Mouse (Mus musculus) left cerebral cortex, adult 2 months (tissue): ENCODE results near the gene Gnb1. TPM values are rescaled to one million over a fixed set of nuclear protein-coding genes. Genes with fewer than 3 reads are reported as not detected.
"Not testable (repeated sequence)": the region's sequence is repeated elsewhere in the genome, so short reads cannot be mapped to it uniquely, and the experiment has no call there.

Experiments used
- DNase-seq, 2 experiments: peaks; one replicate each; pipeline ENCODE4 v3.0.0; 2021 to 2022; ENCODE audit warnings: low spot score in 2 of 2, mixed read lengths in 1 of 2; ENCODE audit errors: extremely low spot score in 1 of 2
- H3K27ac ChIP-seq: fragments of 200-600 bp; 2 replicates; pipeline ENCODE4 v1.8.1; 2022
- H3K4me3 ChIP-seq: fragments of 200-600 bp; 2 replicates; pipeline ENCODE4 v1.8.1; 2022
- CTCF ChIP-seq: fragments of 200-600 bp; IDR thresholded peaks from 2 replicates; pipeline ENCODE4 v1.8.1; 2022; ENCODE audit warnings: antibody characterized with exemption, mild to moderate bottlenecking, moderate library complexity
- intact Hi-C: fragments of 180-260 bp; cut with DNase I; formaldehyde crosslinking; loops from one replicate; pipeline ENCODE4 v1.15.1; 2025
- total RNA-seq, 2 experiments: library from RNA; stranded (reverse); gene quantifications; 2 replicates each; pipeline ENCODE4 v1.2.3; 2021

Gene Gnb1
- total RNA-seq, 2 experiments from 2014 or later, result 853 to 870 TPM

DNA sequence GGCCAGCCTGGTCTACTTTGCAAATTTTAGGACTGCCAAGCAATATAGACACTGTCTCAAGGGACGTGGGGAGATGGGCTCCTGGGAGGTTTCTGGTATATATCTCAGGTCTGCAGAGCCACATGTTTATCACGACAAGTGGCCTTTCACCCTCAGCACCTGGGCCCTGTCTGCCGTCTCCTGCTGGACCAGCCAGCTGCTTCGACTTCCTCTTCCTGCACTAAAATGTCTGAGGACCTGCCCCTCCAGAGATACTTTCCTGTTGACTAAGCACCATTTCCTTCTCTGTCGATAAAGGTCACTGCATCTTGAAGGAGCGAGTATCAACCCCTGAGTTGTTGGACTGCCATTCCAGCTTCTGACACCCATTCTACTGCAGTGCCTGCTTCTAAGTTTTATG, 68.3 kb downstream of the Gnb1 start:
- no peak overlapping the region for H3K4me3 ChIP-seq
- DNase-seq, result no peak
- no peak for TF ChIP-seq CTCF
- intact Hi-C loops, result no loop called here
- H3K27ac ChIP-seq, result no peak overlapping the region

GRCm38 (mm10) chr4:155560932-155561331, 69.8 kb downstream of the Gnb1 start:
- DNase-seq, result no peak
- Histone ChIP-seq H3K4me3 (no peak overlapping the region), H3K27ac (no peak overlapping the region)
- no peak for TF ChIP-seq CTCF
- intact Hi-C loops, result no loop called here

DNA sequence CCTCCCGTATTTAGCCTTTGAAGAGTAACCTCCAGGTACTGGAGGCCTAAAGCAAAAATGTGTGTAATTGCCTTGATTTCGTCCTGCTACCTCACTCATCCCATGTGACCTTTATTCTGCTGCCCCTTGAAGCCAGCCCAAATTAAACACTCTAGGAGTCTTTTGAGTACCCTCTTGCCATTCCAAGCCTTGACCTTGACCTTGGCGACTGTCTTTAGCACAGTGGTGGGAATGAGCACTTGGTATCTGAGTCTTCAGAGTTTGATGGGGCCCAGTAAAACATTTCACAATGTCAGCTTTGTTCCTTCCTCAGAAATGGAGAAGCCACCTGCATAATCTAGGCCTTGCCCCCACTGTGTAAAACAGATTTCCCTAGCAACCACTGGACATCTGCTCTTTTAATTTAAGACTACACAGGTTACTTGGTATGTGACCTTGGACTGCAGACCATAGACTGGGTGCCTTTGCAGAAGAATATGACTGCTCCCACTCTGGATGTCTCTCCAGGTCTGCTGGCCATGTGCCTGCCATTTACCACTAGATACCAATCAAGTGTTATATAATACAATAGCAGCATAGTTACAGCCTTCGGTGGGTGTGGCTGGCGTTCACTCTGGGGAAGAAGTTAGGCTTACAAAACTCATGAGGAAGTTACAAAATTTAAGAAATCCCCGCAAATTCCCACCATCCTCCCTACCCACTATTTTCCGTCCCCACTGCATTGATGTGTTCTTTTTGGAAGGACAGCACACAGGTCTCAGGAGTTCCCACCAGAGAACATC, 70.7 kb downstream of the Gnb1 start, which contains the start of gene Nadk:
Gene Nadk (plus strand): TSS at position 718 of the 782 bp plus-strand sequence.
- H3K27ac ChIP-seq, result peak within 1 kb of the TSS; percentile 52
- no peak for TF ChIP-seq CTCF
- no peak for DNase-seq
- H3K4me3 ChIP-seq, result peak within 1 kb of the TSS; percentile 56
- intact Hi-C loops, result no loop called here

DNA sequence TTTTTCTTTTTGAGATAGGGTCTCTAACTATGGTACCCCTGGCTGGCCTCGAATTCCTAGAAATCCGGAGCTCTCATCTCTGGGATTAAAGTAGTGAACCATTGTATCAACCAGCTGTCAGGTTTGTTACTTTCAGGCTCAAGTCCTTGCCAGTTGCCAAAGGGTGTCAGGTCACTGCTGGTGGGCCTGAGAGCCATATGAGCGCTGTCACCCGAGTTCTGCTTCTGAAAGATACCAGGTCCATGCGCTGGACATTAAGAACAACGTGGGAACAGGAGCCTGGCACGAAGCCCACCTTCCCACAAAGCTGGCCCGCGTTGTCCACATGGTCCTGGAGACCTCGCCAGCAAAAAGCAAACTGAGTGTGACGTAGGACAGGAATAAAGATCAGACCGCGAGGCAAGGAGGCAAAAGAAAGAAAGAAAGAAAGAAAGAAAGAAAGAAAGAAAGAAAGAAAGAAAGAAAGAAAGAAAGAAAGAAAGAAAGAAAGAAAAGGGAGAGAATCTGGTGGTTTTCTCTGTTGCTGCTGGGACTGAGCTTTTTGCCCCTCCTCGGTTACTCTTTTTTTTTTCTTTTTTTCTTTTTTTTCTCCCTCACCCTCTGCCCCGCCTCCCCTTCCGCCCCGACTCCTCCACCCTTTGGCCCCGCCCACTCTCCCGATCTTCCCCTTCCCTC, 71.7 kb downstream of the Gnb1 start:
- Histone ChIP-seq H3K4me3 (peak overlapping the region; percentile 56), H3K27ac (peak overlapping the region; percentile 52)
- intact Hi-C loops, result loop anchor here (1.0 kb wide), 1 partner anchor 72 kb away; the partner anchor contains the start of gene Gnb1
- peak in 1 of 2 experiments; percentile 29 for DNase-seq
- no peak for TF ChIP-seq CTCF

DNA sequence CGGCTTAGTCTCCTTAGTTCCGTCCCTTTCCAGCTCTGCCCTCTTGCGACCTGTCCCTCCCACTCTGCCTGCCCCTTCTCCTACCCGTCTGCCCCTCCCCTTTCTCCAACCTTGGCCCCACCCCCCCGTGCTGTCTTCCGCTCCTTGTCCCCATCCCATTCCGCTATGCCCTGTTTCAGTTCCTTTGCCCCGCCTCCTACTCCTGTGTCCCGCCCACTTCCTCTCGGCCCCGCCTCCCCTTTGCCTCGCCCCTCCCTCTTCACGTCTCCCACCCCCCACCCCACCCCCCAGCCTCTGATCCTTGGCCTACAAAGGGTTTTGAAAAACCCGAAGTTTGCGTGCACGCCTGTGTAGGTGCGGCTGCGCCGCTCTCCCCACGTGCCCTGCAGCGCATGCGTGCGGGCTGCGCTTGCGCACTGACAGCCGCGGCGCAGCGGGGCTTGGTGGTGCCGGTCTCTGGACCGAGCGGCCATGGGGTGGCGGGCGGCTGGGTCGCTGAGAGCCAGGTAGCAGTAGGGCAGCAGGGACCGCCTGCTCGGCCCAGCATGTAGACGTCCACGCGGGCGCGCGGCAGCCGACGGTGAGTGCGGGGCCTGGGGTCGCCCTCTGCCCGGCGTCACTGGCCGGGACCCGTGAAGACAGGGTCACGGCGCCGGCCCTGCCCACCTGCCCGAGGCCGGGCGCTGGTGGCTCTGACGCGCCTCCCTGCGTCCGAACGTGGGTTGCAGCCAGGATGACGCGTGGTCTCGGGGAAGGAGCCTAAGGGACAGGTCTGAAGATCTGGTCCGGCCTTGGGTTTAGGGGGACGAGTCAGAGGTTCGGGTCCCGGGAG, 72.5 kb downstream of the Gnb1 start:
- Histone ChIP-seq H3K27ac (peak overlapping the region; percentile 91), H3K4me3 (peak overlapping the region; percentile 56)
- peak; percentile 35 for TF ChIP-seq CTCF
- intact Hi-C loops, result loop anchor here (1.0 kb wide), 1 partner anchor 72 kb away; the partner anchor contains the start of gene Gnb1
- DNase-seq, result peak; percentile 90 to 93

GRCm38 (mm10) chr4:155564315-155565069, 73.3 kb downstream of the Gnb1 start:
- peak overlapping the region; percentile 91 for H3K27ac ChIP-seq
- intact Hi-C loops, result no loop called here
- H3K4me3 ChIP-seq, result peak overlapping the region; percentile 56
- no peak for TF ChIP-seq CTCF
- DNase-seq, result peak in 1 of 2 experiments; percentile 30

GRCm38 (mm10) chr4:155566555-155566954, 75.4 kb downstream of the Gnb1 start:
- H3K4me3 ChIP-seq, result no peak overlapping the region
- no peak for TF ChIP-seq CTCF
- intact Hi-C loops, result no loop called here
- DNase-seq, result no peak
- no peak overlapping the region for H3K27ac ChIP-seq

- DNase-seq, result no peak
- Histone ChIP-seq H3K27ac (no peak overlapping the region), H3K4me3 (no peak overlapping the region)
- intact Hi-C loops, result loop anchor here (1.0 kb wide), 1 partner anchor 87 kb away; no protein-coding TSS in a partner anchor
- peak; percentile 84 for TF ChIP-seq CTCF
These were observed 77.0 kb downstream of the Gnb1 start for GRCm38 (mm10) chr4:155568170-155568569.

GRCm38 (mm10) chr4:155568632-155569370, 77.6 kb downstream of the Gnb1 start:
- intact Hi-C loops, result loop anchor here (1.0 kb wide), 1 partner anchor 88 kb away; no protein-coding TSS in a partner anchor

GRCm38 (mm10) chr4:155569818-155570217, 78.7 kb downstream of the Gnb1 start:
- intact Hi-C loops, result loop anchor here (2.0 kb wide), 1 partner anchor 201 kb away; no protein-coding TSS in a partner anchor
- no peak for DNase-seq
- no peak overlapping the region for H3K4me3 ChIP-seq
- TF ChIP-seq CTCF, result no peak
- no peak overlapping the region for H3K27ac ChIP-seq

More at GRCm38 (mm10) chr4:155568632-155569370, 77.6 kb downstream of the Gnb1 start:
- Histone ChIP-seq H3K4me3 (no peak overlapping the region), H3K27ac (no peak overlapping the region)
- TF ChIP-seq CTCF, result no peak
- DNase-seq, result no peak

GRCm38 (mm10) chr4:155570315-155570714, 79.2 kb downstream of the Gnb1 start:
- intact Hi-C loops, result loop anchor here (2.0 kb wide), 1 partner anchor 202 kb away; no protein-coding TSS in a partner anchor
- not testable (repeated sequence) for H3K4me3 ChIP-seq, DNase-seq, H3K27ac ChIP-seq
